Mouse (Mus musculus): ENCODE measurements around the gene Zfp804b.
"Not testable (repeated sequence)": the region's sequence is repeated elsewhere in the genome, so short reads cannot be mapped to it uniquely, and the experiment has no call there.

Zfp804b gene

DNA sequence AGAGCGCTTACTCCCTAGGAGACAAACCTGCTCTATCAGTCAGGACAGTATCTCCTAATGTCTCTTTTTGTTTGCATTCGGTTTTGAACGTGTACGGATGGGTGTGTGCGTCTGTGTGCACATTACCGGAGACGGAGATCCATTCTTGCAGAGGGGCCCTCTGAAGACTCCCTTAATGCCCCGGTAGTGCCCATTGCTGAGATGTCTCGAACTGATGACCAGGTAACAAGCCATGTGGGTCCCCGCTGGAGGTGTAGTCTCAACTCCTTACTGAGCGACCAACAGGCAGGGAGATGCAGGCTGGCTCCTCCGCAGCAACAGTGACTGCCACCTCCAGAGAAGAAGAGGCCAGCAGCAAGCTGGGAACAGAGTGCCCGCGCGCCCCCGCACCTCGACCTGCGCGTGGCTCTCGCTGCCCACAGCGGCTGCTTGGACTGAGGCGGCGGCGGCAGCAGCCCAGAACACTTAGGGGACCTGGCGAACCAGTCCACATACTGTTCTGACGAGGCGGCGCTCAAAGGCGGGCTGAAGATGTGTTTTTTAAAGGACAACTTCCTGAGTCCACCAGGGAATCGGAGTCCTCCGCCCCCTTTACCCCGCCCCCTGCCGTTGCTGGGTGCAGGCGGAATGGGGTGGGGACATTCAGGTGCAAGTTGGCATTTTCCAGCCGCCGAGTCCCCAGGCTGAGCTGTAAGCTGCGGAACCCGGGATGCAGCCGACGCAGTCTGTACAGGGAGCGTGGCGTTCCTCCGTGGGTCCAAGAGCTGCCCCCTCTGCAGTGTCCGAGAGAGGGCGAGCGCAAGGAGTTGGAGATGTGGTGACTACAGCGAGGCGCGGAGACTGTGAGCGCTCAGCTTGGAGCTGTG is at the start of gene Zfp804b:
Gene Zfp804b (minus strand): TSS at position 612 of the 866 bp plus-strand sequence.
- CTCF ChIA-PET, result no interaction called here

DNA sequence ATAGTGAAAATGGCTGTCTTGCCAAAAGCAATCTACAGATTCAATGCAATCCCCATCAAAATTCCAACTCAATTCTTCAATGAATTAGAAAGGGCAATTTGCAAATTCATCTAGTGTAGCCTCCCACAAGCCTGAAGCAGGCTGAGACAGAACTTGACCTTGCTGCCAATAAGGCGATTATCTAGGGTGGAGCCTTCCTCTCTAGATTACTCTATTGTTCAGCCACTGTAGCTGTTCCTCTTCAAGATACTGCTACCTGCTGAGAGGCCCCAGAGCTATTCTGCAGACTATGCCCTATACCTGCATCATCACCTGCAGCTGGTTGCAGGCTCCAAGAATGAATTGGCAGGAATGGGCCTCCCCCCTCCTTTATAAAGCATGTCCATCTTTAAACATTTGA is 20.1 kb upstream of the Zfp804b start:
- CTCF ChIA-PET, result not testable (repeated sequence)

DNA sequence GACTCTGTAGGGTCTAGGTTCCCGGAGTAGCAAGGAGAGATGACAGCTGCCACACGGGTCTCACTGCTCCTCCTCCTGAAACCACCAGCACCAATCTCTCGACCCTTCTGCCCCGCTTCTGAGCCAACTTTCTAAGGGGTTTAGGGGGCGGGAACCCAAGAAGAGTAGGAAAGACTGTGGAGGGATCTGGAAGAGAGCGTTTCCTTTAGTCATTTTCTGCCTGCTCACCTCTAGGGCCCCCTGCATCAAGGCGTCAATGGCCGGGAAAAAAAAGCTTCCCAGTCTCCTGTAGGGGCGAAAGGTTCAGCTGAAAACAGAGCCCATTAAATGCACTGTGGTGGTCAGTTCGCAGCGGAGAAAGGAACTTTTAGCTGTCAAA is 444 bp upstream of the Zfp804b start:
- CTCF ChIA-PET, result no interaction called here

DNA sequence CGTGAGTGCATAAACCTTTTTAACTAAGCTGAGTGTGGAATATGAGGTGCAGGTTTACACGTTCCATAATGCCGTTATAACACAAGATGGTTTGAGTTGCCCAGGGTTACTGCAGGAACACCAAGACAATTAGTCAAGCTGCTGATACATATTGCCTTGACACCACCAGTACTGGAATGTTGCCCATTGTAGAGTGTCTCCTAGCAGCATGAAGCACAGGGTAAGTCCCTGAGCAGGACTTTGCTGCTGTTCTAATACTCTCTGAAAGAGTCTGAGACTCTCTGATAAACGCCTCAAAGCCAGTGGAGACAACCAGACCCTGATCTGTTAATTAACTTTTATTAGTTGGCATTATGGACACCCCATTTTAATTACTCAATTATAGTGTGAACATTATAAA is 19.0 kb downstream of the Zfp804b start:
- CTCF ChIA-PET, result no interaction called here

DNA sequence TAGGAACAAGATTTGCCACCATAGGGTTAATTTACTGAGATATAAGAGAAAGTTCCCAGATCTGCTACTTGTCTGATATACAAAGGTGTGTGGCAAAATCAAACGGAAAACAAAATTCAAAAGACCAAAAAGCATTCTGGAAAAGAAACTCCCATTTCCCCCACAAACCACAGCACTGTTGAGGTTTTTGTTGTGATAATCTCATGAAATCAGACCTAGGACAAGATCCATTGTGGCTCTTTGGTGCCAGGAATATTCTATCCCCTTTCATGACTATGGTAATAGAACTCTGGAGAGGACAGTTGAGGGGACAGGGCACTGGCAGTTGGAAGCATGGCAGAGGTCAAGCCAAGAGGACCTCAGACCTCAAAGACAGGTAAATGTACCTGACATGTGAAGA is 40.7 kb downstream of the Zfp804b start, which contains the start of gene Tex47:
Gene Tex47 (plus strand): TSS at position 301 of the 400 bp plus-strand sequence.
- CTCF ChIA-PET, result no interaction called here

DNA sequence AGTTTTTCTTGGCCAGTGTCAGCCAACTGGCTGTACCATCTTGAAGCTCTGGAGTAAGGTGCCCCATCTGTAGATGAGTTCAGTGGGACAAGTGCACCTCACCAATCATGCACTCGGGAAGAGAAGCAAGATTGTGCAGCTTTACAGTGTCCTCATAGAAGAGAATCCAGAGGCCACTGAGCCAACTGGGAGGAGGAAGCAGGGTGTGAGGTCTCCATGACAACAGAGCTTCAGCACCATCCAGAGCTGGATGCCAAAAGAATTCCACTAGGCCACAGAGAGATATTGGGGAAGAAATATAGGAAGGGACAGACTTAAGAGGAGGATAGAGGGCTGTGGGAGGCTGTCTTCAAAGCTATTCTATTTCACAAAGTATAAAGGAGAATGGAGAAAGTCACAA is 41.6 kb downstream of the Zfp804b start:
- CTCF ChIA-PET, result no interaction called here

DNA sequence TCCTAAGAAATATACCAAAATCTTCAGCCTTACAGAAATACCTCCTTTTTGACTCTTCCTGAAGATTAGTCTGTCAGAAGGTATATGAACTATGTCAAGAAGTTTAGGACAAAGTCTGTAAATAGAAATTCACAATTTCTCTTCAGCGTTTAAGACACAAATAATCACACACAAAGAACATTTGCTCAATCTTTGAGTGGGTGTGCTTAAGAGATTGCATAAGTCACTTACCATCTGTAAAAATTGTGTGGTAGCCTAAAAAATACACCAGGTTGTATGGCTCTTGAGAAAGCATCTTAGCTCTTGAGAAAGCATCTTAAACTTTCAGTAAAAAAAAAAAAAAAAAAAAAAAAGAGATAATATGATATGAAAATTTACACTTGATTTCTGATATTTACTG is 60.2 kb downstream of the Zfp804b start:
- CTCF ChIA-PET, result no interaction called here

DNA sequence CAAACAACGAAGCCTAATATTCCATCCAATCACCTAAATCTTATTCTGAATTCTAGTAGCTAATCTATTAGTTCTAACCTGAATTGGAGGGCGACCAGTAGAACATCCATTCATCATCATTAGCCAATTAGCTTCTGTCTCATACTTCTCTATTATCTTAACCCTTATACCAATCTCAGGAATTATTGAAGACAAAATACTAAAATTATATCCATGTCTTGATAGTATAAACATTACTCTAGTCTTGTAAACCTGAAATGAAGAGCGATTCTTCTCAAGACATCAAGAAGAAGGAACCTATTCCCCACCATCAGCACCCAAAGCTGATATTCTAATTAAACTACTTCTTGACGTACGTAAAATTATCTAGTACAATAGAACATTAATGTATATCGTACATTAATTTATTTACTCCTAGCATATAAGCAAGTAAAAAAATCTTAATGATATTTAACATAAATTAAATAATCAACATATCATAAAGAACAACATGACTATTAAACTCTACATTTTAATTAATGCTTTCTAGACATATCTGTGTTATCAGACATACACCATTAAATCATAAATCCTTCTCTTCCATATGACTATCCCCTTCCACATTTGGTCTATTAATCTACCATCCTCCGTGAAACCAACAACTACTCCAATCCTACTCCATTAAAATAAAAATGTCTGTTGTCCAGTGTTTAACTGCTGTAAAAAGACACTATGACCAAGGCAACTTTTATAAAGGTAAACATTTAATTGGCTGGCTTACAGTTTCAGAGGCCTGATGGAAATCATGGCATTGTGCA is 67.7 kb downstream of the Zfp804b start:
- CTCF ChIA-PET, result no interaction called here

DNA sequence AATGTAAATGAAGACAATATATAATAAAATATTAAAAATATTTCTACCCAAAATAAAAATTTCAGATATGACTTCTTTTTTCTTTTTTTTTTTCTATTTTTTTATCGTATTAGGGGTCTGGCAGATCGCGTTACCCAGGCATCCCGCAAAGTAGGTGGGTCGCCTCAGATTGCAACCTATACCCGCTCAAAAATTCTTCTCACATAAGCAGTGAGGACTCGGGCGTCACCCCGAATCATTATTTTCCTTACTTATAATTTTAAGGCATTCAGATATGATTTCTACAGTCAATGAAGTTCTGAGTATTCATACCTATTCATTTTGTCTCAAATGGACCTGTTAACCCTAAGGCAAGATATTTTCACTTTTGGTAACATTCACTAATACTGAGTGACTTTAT is 167.0 kb downstream of the Zfp804b start:
- CTCF ChIA-PET, result no interaction called here

DNA sequence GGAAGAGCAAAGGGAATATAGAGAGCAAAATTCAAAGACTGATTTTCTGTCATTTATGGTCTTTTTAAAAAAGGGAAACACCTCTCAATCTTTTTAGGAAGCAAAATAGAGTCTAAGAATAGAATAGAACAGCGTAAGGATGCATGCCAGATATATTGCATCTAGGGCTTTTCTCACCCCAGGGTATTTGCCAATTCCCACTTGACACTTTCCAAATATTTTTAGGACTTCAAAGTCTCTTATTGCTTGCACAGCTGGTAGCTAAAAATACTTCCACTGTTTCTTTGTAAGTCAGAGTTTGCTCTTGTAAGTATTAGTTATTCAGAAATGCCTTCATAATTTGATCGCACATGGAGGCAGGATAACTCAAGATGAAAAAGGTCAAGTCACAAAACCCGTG is 204.9 kb downstream of the Zfp804b start:
- CTCF ChIA-PET, result no interaction called here

DNA sequence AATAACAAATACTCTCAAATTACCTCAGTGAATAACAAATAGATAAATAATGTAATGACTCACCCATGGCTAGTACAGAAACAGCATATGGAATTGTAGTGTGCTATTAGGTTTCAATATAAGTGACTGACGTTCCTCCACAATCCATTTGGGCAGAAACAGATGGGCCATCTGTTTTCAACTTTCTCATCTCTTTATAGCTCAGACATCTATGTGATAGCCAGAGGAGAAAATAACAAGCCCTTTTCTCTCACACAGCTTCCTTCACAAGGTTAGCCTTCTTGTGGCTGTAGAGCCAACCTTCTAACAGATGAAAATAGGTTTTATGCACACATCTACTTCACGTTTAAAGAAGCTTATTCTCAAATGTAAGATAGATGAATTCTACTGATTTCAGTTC is 242.2 kb downstream of the Zfp804b start:
- CTCF ChIA-PET, result no interaction called here

DNA sequence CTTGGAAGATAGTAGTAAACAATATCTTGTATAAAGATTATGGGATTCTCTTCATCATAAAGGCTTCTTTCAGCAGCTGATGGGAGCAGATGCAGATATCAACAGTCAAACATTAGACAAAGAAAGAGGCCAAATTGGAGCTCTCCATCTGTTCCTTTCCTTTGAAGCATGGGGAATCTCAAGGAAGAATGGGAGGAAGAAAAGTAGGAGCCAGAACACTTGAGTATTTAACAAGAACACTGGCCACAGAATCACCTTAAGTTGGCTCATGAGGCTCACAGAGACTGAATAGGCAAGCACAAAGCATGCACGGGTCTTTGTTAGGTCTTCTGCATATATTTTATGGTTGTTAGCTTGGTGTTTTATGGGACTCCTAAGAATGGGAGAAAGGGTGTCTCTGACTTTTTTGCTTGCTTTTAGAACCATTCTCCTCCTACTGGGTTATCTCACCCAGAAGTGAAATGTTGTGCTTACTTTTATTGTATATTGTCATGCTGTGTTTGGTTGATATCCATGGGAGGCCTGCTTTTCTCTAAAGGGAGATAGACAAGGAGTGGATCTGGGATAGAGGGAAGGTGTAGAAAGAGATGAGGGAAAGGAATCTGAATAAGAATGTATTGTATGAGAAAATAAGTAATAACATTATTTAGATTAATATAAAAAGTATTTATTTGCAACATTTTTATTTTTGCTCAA is 270.5 kb downstream of the Zfp804b start:
- CTCF ChIA-PET, result no interaction called here

DNA sequence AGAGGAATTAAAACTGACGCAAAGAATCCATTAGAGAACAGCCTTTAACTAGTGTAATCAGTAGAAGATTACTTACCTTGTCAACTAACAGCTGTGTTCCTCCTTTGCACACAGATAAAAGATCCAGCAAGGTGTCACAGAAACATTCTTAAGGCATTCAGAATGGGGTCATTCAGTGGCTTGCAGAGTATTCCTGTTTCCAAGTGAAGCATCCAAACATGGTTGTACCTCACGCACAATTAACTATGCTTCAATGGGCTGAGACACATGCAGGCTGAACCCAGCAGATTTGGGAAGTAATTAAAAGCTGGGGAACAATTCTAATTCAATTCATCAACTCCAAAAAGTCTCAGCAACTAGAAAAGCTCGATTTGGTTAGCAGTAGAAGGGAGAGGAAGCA is 337.1 kb downstream of the Zfp804b start:
- CTCF ChIA-PET, result no interaction called here

DNA sequence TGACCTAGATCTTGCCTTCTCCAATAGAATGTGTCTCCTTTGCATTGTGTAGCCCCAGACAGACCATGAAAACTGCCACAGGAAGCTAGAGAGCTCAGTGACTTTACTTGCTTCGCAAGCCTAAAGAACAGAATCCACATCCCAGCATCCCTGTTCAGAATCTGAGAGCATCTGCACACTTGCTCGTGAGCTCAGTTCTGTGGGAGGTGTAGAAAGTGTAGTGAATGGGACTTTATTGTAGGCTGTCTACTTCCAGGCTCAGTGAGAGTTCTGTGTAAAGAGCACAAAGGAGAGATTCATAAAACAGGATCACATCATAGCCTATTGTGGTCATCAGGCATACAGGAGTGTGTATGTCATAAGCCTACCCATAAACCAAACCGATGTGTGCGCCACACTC is 360.6 kb downstream of the Zfp804b start:
- CTCF ChIA-PET, result no interaction called here

DNA sequence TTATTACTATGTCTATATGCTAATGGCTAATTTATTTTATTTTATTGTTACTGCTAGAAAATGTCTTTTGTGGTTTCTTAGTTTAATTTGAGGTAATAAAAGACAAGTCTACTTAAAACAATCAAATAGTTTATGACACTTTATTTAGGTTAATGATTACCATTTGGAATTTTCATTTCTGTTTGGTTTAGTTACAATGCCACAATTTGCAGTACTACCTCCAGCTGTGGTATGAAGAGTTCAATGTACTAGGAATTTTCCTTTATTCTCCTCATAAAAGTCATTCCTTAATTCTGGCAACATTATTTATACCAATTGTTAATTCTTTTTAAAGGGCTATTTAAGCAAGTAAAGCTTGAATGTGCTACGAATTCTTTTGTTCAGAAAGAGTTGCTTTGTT is 409.7 kb downstream of the Zfp804b start:
- CTCF ChIA-PET, result no interaction called here

DNA sequence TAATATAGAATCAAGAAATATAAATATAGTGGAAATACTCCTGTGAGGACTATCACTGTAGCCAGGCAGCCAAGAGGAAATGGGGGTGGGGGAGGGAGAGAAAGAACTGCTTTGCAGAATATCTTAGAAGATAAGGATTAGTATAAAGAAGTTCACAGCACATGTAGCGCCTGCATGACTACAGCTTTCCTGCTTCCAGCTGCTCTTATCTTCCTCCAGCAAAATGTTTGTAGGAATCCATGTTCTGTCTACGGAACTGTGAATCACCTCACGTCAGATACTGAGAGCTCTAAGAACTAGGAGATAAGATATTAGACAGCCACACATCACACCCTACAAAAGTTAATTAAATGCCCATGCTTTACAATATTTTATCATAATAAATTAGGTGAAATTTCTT is 433.3 kb downstream of the Zfp804b start:
- CTCF ChIA-PET, result no interaction called here

DNA sequence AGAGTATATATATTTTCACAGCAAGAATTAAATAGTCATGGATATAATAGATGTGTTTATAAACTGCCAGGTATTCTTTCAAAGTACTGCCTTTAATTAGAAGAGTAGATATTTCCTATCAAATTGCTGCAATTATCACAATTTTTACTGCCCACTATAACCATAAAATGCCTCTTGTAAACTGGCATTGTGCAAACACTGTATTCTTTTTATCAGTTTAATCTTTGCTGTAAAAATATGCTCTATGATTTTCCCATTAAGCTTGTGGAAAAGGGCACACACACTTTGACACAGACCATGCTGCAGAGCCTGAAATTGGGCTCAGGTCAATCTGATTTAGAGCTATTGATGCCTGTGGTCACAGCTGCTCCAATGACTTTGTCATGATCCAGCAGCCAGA is 463.2 kb downstream of the Zfp804b start:
- CTCF ChIA-PET, result no interaction called here

DNA sequence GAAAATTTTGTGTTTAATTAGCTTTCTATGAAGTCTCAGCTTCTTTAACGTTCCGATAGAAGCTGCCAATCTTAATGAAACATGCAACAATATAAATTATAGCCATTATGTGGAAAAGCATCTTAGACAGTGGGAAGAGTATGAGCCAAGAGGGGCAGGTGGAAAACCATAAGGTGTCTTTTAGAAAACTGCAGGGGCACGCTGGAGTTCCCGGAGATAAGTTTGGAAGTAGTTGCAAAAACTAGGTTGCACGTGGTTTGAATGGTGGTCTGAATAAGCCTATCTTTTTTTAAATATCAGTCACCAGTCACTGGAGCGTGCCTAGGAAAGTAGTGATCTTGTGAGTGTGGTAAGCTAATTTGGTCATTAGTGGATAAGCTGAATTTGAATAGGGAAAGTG is 473.0 kb downstream of the Zfp804b start:
- CTCF ChIA-PET, result no interaction called here

DNA sequence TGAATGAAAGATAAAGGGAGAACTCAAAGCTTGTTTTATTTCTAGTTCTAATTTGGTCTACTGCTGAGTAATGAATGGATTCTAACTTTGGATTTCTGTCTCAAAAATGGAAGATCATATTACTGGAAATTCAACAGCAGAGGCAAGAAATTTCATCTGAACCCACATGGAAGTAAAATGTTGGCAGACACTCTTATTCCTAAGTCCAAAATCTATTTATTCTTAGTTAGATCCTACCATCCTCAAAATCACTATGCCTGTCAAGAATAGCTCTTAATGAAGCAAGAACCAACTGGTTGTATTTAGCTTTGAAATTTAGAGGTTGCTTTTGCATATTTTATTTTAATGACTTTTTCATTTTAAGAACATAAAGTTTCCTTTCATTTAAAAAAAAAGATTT is 473.6 kb downstream of the Zfp804b start:
- CTCF ChIA-PET, result no interaction called here

DNA sequence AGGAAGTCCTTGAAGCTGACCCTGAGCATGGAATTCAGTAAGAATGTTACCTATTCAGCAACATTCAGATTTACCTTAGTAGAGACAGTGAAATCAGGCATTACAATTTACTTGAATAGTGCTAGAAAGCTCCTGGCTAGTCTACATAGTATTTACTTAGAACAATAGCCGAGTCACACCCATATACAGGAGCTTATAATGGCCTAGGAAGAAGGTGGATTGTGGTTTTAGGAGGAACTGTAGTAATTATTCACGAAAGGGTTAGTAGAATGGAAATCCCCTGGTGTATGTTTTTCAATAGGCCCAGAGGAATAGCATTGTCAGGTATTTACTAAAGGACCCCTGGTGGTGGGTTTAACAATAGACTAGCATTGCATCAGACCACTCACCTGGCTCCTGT is 549.2 kb downstream of the Zfp804b start:
- CTCF ChIA-PET, result no interaction called here

DNA sequence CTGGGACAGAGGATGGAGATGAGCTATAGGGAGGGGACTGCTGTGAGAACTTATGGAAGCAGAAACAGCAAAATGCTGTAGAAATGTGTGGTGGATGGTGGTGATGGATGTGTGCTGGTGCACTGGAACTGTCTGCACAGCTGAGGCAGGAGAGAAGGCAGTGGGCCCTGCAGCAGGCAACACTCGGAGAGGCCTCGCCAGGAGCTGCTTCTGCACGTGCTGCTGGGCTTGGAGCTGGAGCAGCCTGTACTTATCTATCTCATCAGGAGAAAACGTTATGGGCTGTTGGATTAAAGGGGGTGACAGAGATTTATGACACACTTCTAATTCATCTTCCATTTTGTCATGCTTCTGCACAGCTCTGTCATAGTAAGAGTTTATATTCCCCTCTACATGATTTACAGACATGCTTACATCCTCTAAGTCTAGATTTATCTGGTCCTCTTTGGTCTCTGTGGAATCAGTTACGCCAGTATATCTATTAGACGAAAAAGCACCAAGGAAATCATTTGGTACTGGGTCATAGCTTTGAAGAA is 575.1 kb downstream of the Zfp804b start:
- CTCF ChIA-PET, result no interaction called here

All from spleen, embryonic (tissue).